Comparison of ENCODE assay signal across 8 mouse cellular contexts in genomic region chr16:96199913-96200701, GRCm38 (mm10). TPM values are rescaled to one million over a fixed set of nuclear protein-coding genes. Genes with fewer than 3 reads are reported as not detected.
DNase-seq lines count a peak whose midpoint lies in the region; ATAC-seq lines count a peak whose summit lies in the region.

Gene Sh3bgr, plus strand, starts transcription at chr16:96200450.

- peaks cover 8% of the 10 kb centered on the region for H3K4me1 ChIP-seq in embryonic facial prominence, embryonic 12.5 days
- H3K4me1 ChIP-seq in heart, embryonic 11.5 days (ENCODE audit: control insufficient read depth, insufficient read depth, low read length): peaks cover 13% of the 10 kb centered on the region
- peaks cover 19% of the 10 kb centered on the region for H3K4me1 ChIP-seq in kidney, embryonic 15.5 days

- DNase-seq in frontal cortex, adult 2 months (ENCODE audit: extremely low spot score in 1 of 2, low spot score in 1 of 2): peak in 1 of 2 experiments; percentile 12
- DNase-seq in frontal cortex, postnatal 10 days (ENCODE audit: low spot score in 2 of 2): no peak
- DNase-seq in lung, postnatal 10 days: peak; percentile 83
- peak; percentile 14 for DNase-seq in retina, postnatal 7 days (ENCODE audit: low read depth, low spot score)
- DNase-seq in thymus, postnatal 4 days: no peak

- H3K9ac ChIP-seq in embryonic facial prominence, embryonic 12.5 days: no peak within 1 kb of the TSS
- peak within 1 kb of the TSS; percentile 87 for H3K9ac ChIP-seq in heart, embryonic 11.5 days (ENCODE audit: low read depth, low read length)
- H3K9ac ChIP-seq in kidney, embryonic 15.5 days: peak within 1 kb of the TSS; percentile 35; the same call in 1 of the 2 replicates

- 8% methylated on average over 20 of the region's 20 CpGs for WGBS in embryonic facial prominence, embryonic 12.5 days
- 2% methylated on average over 20 of the region's 20 CpGs for WGBS in heart, embryonic 11.5 days (ENCODE audit: insufficient replicate concordance)
- WGBS in kidney, embryonic 15.5 days: 2% methylated on average over 20 of the region's 20 CpGs

- H3K4me3 ChIP-seq in embryonic facial prominence, embryonic 12.5 days: peak within 1 kb of the TSS; percentile 18; the same call in 1 of the 2 replicates
- peak within 1 kb of the TSS; percentile 52 for H3K4me3 ChIP-seq in heart, embryonic 11.5 days (ENCODE audit: low read depth, low read length)
- peak within 1 kb of the TSS; percentile 42 for H3K4me3 ChIP-seq in kidney, embryonic 15.5 days (replicated peaks)

- H3K9me3 ChIP-seq in embryonic facial prominence, embryonic 12.5 days: no peaks in the 10 kb centered on the region
- no peaks in the 10 kb centered on the region for H3K9me3 ChIP-seq in heart, embryonic 11.5 days (replicated peaks; ENCODE audit: control insufficient read depth, low read length)
- 0 out of 2 replicates have a peak, but pooled peaks cover 1% of the 10 kb centered on the region for H3K9me3 ChIP-seq in kidney, embryonic 15.5 days (replicated peaks)

- no peak for ATAC-seq in embryonic facial prominence, embryonic 12.5 days (ENCODE audit: insufficient number of reproducible peaks, insufficient read depth, low FRiP score, low TSS enrichment)
- peak; percentile 86 for ATAC-seq in heart, embryonic 11.5 days (replicated peaks; ENCODE audit: insufficient number of reproducible peaks, low FRiP score, low TSS enrichment)
- ATAC-seq in kidney, embryonic 15.5 days (replicated peaks; ENCODE audit: low FRiP score): peak; percentile 95

- H3K27me3 ChIP-seq in embryonic facial prominence, embryonic 12.5 days: no peaks in the 10 kb centered on the region; the same call in 1 of the 2 replicates
- H3K27me3 ChIP-seq in heart, embryonic 11.5 days (ENCODE audit: control insufficient read depth, insufficient read depth, low read length): no peaks in the 10 kb centered on the region
- H3K27me3 ChIP-seq in kidney, embryonic 15.5 days: no peaks in the 10 kb centered on the region

- no peaks in the 10 kb centered on the region for H3K36me3 ChIP-seq in embryonic facial prominence, embryonic 12.5 days
- no peaks in the 10 kb centered on the region for H3K36me3 ChIP-seq in heart, embryonic 11.5 days (ENCODE audit: control insufficient read depth, insufficient read depth, low read length)
- H3K36me3 ChIP-seq in kidney, embryonic 15.5 days: no peaks in the 10 kb centered on the region

- H3K4me2 ChIP-seq in embryonic facial prominence, embryonic 12.5 days (replicated peaks): peak within 1 kb of the TSS; percentile 49
- H3K4me2 ChIP-seq in heart, embryonic 11.5 days: peak within 1 kb of the TSS; percentile 67
- H3K4me2 ChIP-seq in kidney, embryonic 15.5 days: peak within 1 kb of the TSS; percentile 74

- no peak within 1 kb of the TSS for H3K27ac ChIP-seq in embryonic facial prominence, embryonic 12.5 days
- peak within 1 kb of the TSS; percentile 99 for H3K27ac ChIP-seq in heart, embryonic 11.5 days (ENCODE audit: low read depth, low read length)
- peak within 1 kb of the TSS; percentile 65 for H3K27ac ChIP-seq in kidney, embryonic 15.5 days

RNA-seq across cellular contexts. Expression of gene Sh3bgr, which starts in this region (rescaled TPM):
- polyA plus RNA-seq in frontal cortex, adult 2 months (2012; rRNA removed): 8.8 and 12.6 TPM in 2 replicates
- 1.7 and 2.7 TPM in 2 replicates for polyA plus RNA-seq in embryonic facial prominence, embryonic 12.5 days (2016; fragmentation: Nextera tagmentation; extraction: Ambion mirVana)
- polyA plus RNA-seq in heart, embryonic 11.5 days (2014; fragmentation: Nextera tagmentation; extraction: Ambion mirVana): 664 and 687 TPM in 2 replicates
- polyA plus RNA-seq in kidney, embryonic 15.5 days (2015; fragmentation: Nextera tagmentation; extraction: Ambion mirVana): 10.1 and 10.2 TPM in 2 replicates

Comparison
In these comparisons a context has a peak if more than half of its experiments do, and no peak if none do; other contexts are left out.
1. RNA of gene Sh3bgr (polyA plus RNA-seq): 664 to 687 TPM in heart, embryonic 11.5 days; 8.8 to 12.6 TPM in frontal cortex, adult 2 months, 10.1 to 10.2 TPM in kidney, embryonic 15.5 days and 1.7 to 2.7 TPM in embryonic facial prominence, embryonic 12.5 days; every median in the first group is over 10 times any median in the second.
2. DNase-seq: peak in lung, postnatal 10 days (single experiment) and retina, postnatal 7 days (single experiment); none in frontal cortex, postnatal 10 days (0 of 2) and thymus, postnatal 4 days (single experiment).
3. Peak in every context shown above with its lines, with median percentiles within 50 percentile points of each other: H3K4me2 ChIP-seq and H3K4me3 ChIP-seq.